16 mouse cellular contexts compared by ENCODE assay signal in the genomic region with DNA sequence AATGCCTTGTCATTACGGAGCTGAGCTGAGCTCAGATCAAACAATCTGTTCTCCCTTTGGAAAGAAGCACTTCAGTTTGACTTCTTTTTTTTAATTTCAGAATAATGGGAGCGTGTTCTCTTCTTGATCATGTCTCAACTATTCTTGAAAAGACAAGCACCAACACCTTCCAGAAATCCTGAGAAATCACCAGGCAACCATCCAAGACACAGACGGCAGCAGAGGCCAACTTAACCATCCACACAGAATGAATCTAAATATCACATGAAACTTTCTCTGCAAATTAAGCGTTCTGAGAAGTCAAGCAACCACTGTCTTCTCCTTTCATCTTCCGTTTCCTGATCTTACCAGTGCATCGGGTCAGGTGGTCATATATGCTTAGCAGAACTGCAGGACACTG. TPM values are rescaled to one million over a fixed set of nuclear protein-coding genes. Genes with fewer than 3 reads are reported as not detected.
DNase-seq lines count a peak whose midpoint lies in the region.
"Had no signal": no experiment of that assay in that cellular context is flagged by ENCODE, and none has a peak within 500 bp of the region (broad histone marks: within the 10 kb centered on the region; RNA-seq: fewer than 3 reads in every experiment).

No protein-coding gene starts in this region.

- DNase-seq in cerebellum, postnatal 10 days = peak; percentile 9 to 13
- no peak for DNase-seq in cerebellum, adult 18-20 months
- peak; percentile 5 for DNase-seq in layer of hippocampus, adult 11-12 months (ENCODE audit: low spot score)
- DNase-seq in layer of hippocampus, postnatal 14 days (ENCODE audit: low spot score in 2 of 2) = no peak
- DNase-seq in right cerebral cortex, adult 2 months (ENCODE audit: low spot score in 2 of 2) = peak; percentile 18 to 44
- no peak for DNase-seq in right cerebral cortex, postnatal 14 days
- DNase-seq in telencephalon, adult 2 months (ENCODE audit: low read depth, low spot score) = peak; percentile 76
- no peak for DNase-seq in embryo, embryonic 11 days
- DNase-seq: cerebellum, adult 11 months; cerebellum, postnatal 36 days; gastrocnemius, postnatal 10 days; kidney, adult 11 months; kidney, postnatal 10 days; layer of hippocampus, adult 9-11 months; liver, postnatal 0 days; lung, postnatal 36 days had no signal

RNA-seq across cellular contexts. Expression of a gene that starts 50.8 kb away (rescaled TPM):
- 1 to 10 TPM in 1 of 2 experiments, under 1 TPM in 1; 0.95 to 1.1 TPM for total RNA-seq in layer of hippocampus, postnatal 14 days (2021)

Comparison
In these comparisons a context has a peak if more than half of its experiments do, and no peak if none do; other contexts are left out.
1. DNase-seq: peak in cerebellum, postnatal 10 days (2 of 2), layer of hippocampus, adult 11-12 months (single experiment), right cerebral cortex, adult 2 months (2 of 2) and telencephalon, adult 2 months (single experiment); none in cerebellum, adult 18-20 months (0 of 2), layer of hippocampus, postnatal 14 days (0 of 2), right cerebral cortex, postnatal 14 days (single experiment) and embryo, embryonic 11 days (single experiment).